Mouse (Mus musculus) neural tube, embryonic 14.5 days (tissue): ENCODE results near the gene Mstn. TPM values are rescaled to one million over a fixed set of nuclear protein-coding genes. Genes with fewer than 3 reads are reported as not detected.

ENCODE experiments used
- ATAC-seq: fragments of 200-750 bp; cut with Nextera tagmentation; 2 replicates; pipeline ENCODE4 v1.8.0; 2017; ENCODE audit warnings: low read depth, mild to moderate bottlenecking, moderate TSS enrichment, moderate library complexity
- H3K27ac ChIP-seq: fragments of 300-500 bp; sonication (generic); 2 replicates; pipeline ENCODE4 v1.5.1; 2014; ENCODE audit warnings: low read depth, mild to moderate bottlenecking, control low read depth, low read length, moderate library complexity, mixed read lengths
- H3K27me3 ChIP-seq: fragments of 300-500 bp; sonication (generic); 2 replicates; pipeline ENCODE4 v1.6.1; 2014; ENCODE audit warnings: low read length; ENCODE audit not compliant: control insufficient read depth, insufficient read depth
- H3K36me3 ChIP-seq: fragments of 300-500 bp; sonication (generic); 2 replicates; pipeline ENCODE4 v1.6.1; 2014; ENCODE audit warnings: low read length, mixed read lengths; ENCODE audit not compliant: control insufficient read depth, insufficient read depth
- H3K4me1 ChIP-seq: fragments of 300-500 bp; sonication (generic); 2 replicates; pipeline ENCODE4 v1.6.1; 2014; ENCODE audit warnings: low read length; ENCODE audit not compliant: control insufficient read depth, insufficient read depth
- H3K4me2 ChIP-seq: fragments of 300-500 bp; sonication (generic); 2 replicates; pipeline ENCODE4 v1.6.1; 2014; ENCODE audit warnings: mild to moderate bottlenecking, low read depth, low read length, control low read depth
- H3K4me3 ChIP-seq: fragments of 300-500 bp; sonication (generic); 2 replicates; pipeline ENCODE4 v1.5.1; 2014; ENCODE audit warnings: low read depth, low read length, control low read depth, mixed read lengths
- H3K9ac ChIP-seq: fragments of 300-500 bp; sonication (generic); replicated peaks from 2 replicates; pipeline ENCODE4 v1.6.1; 2014; ENCODE audit warnings: low read depth, mild to moderate bottlenecking, control low read depth, low read length, mixed read lengths
- H3K9me3 ChIP-seq: fragments of 300-500 bp; sonication (generic); 2 replicates; pipeline ENCODE4 v1.6.1; 2016; ENCODE audit warnings: low read length; ENCODE audit not compliant: control insufficient read depth
- WGBS: fragments of 180-500 bp; shearing (Covaris S2); extraction: QIAGEN DNeasy Blood & Tissue Kit; methylation state at CpG from one replicate; pipeline ENCODE4 v1.1.7; 2014; 5-methylcytosine and 5-hydroxymethylcytosine counted together
- polyA plus RNA-seq: library from polyadenylated mRNA; unstranded; fragments of >200 nt; fragmentation: Nextera tagmentation; extraction: Ambion mirVana; gene quantifications from 2 replicates; pipeline ENCODE4 v1.2.1, GENCODE M21; 2014

The Mstn gene
- polyA plus RNA-seq, 1 experiment from 2014 or later, result 0.40 TPM

- Histone ChIP-seq H3K4me3 (no peak overlapping the region), H3K27me3 (no peaks in the 10 kb centered on the region), H3K4me2 (no peak overlapping the region), H3K27ac (no peak overlapping the region), H3K9me3 (no peaks in the 10 kb centered on the region), H3K9ac (no peak overlapping the region), H3K4me1 (no peaks in the 10 kb centered on the region), H3K36me3 (no peaks in the 10 kb centered on the region)
- peak; percentile 80 for ATAC-seq
- WGBS, result 48% methylated on average over 9 of the region's 9 CpGs
Measured at GRCm38 (mm10) chr1:53053087-53054022, 8.1 kb upstream of the Mstn start.

- Histone ChIP-seq H3K27ac (no peak overlapping the region), H3K9me3 (no peaks in the 10 kb centered on the region), H3K4me1 (no peaks in the 10 kb centered on the region), H3K27me3 (no peaks in the 10 kb centered on the region), H3K36me3 (no peaks in the 10 kb centered on the region), H3K4me2 (no peak overlapping the region), H3K9ac (no peak overlapping the region), H3K4me3 (no peak overlapping the region)
- no peak for ATAC-seq
- WGBS, result 58% methylated on average over 5 of the region's 5 CpGs
Measured at GRCm38 (mm10) chr1:53059106-53059505, 2.3 kb upstream of the Mstn start.

GRCm38 (mm10) chr1:53060499-53060898 lies 941 bp upstream of the Mstn start:
- Histone ChIP-seq H3K4me2 (no peak overlapping the region), H3K27me3 (no peaks in the 10 kb centered on the region), H3K9me3 (no peaks in the 10 kb centered on the region), H3K9ac (no peak overlapping the region), H3K4me3 (no peak overlapping the region), H3K27ac (no peak overlapping the region), H3K36me3 (no peaks in the 10 kb centered on the region), H3K4me1 (no peaks in the 10 kb centered on the region)
- WGBS, result 30% methylated on average over 8 of the region's 8 CpGs
- ATAC-seq, result peak; percentile 62

- no peaks in the 10 kb centered on the region for H3K36me3 ChIP-seq
- H3K27ac ChIP-seq, result no peak overlapping the region
- ATAC-seq, result peak; percentile 51; the same call in 1 of the 2 replicates
- H3K4me3 ChIP-seq, result no peak overlapping the region
- no peak overlapping the region for H3K9ac ChIP-seq
- H3K4me2 ChIP-seq, result no peak overlapping the region
- WGBS, result 53% methylated on average over 13 of the region's 13 CpGs
- H3K9me3 ChIP-seq, result no peaks in the 10 kb centered on the region
- H3K27me3 ChIP-seq, result no peaks in the 10 kb centered on the region
- H3K4me1 ChIP-seq, result no peaks in the 10 kb centered on the region
Measured at GRCm38 (mm10) chr1:53061871-53062608, 600 bp downstream of the Mstn start.

GRCm38 (mm10) chr1:53063921-53064320 lies 2.5 kb downstream of the Mstn start:
- Histone ChIP-seq H3K4me3 (no peak overlapping the region), H3K4me1 (no peaks in the 10 kb centered on the region), H3K36me3 (no peaks in the 10 kb centered on the region), H3K27ac (no peak overlapping the region), H3K9me3 (no peaks in the 10 kb centered on the region), H3K4me2 (no peak overlapping the region), H3K9ac (no peak overlapping the region), H3K27me3 (no peaks in the 10 kb centered on the region)
- 88% methylated on average over 4 of the region's 4 CpGs for WGBS
- ATAC-seq, result no peak

GRCm38 (mm10) chr1:53069726-53070514 lies 8.5 kb downstream of the Mstn start:
- ATAC-seq, result no peak
- H3K27me3 ChIP-seq, result no peaks in the 10 kb centered on the region
- H3K9ac ChIP-seq, result no peak overlapping the region
- H3K4me1 ChIP-seq, result no peaks in the 10 kb centered on the region
- no peak overlapping the region for H3K4me2 ChIP-seq
- H3K4me3 ChIP-seq, result no peak overlapping the region
- H3K27ac ChIP-seq, result no peak overlapping the region
- WGBS, result 92% methylated on average over 5 of the region's 5 CpGs
- no peaks in the 10 kb centered on the region for H3K36me3 ChIP-seq
- no peaks in the 10 kb centered on the region for H3K9me3 ChIP-seq

- Histone ChIP-seq H3K27me3 (no peaks in the 10 kb centered on the region), H3K4me3 (no peak overlapping the region), H3K4me2 (no peak overlapping the region), H3K4me1 (no peaks in the 10 kb centered on the region), H3K27ac (no peak overlapping the region), H3K9ac (no peak overlapping the region), H3K36me3 (no peaks in the 10 kb centered on the region), H3K9me3 (no peaks in the 10 kb centered on the region)
- no peak for ATAC-seq
- WGBS, result 82% methylated on average over 1 of the region's 1 CpGs
Measured at GRCm38 (mm10) chr1:53070664-53071175, 9.3 kb downstream of the Mstn start.

GRCm38 (mm10) chr1:53076656-53077055 lies 15.2 kb downstream of the Mstn start:
- Histone ChIP-seq H3K4me2 (no peak overlapping the region), H3K4me1 (no peaks in the 10 kb centered on the region), H3K9ac (no peak overlapping the region), H3K27ac (no peak overlapping the region), H3K36me3 (no peaks in the 10 kb centered on the region), H3K9me3 (no peaks in the 10 kb centered on the region), H3K27me3 (no peaks in the 10 kb centered on the region), H3K4me3 (no peak overlapping the region)
- WGBS, result 82% methylated on average over 3 of the region's 3 CpGs
- no peak for ATAC-seq
